Mouse (Mus musculus): ENCODE results near the gene Kdm2b. TPM values are rescaled to one million over a fixed set of nuclear protein-coding genes. Genes with fewer than 3 reads are reported as not detected.

Gene Kdm2b
- total and polyA plus RNA-seq, 3 experiments, result 29.2 to 48.9 TPM; not detected in 1

DNA sequence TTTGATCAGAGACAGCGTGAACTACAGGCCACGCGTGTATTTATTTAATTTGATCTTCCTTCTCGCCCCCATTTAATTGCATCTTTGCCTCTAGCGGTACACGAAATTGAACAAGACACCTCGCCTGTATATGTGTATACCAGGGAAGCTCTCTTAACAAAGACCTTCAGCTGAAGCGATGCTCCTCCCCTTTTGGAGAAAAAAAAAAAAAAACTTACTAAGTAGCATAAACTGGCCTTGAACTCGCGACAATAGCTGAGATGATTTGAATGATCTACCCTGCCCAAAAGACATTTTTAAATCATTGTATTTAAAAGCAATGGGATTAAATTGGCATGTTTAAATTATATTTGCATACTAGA lies 168.1 kb downstream of the Kdm2b start (continued):
- no peak for TF ChIP-seq RCOR1 (IDR thresholded peaks at IDR 0.05; ENCODE audit: low read depth, low read length)
- TF ChIP-seq GATA1 (IDR thresholded peaks at IDR 0.05; ENCODE audit: low read depth, low read length), result no peak
- TF ChIP-seq CHD2 (IDR thresholded peaks at IDR 0.05; ENCODE audit: low read length), result no peak
- TF ChIP-seq SIN3A (IDR thresholded peaks at IDR 0.05; ENCODE audit: low read length), result peak; percentile 44; the same call in 1 of the 2 replicates
- TF ChIP-seq TBP (IDR thresholded peaks at IDR 0.05; ENCODE audit: low read depth, low read length), result no peak
- no peak for TF ChIP-seq MXI1 (IDR thresholded peaks at IDR 0.05; ENCODE audit: low read depth, low read length)
- TF ChIP-seq HCFC1 (IDR thresholded peaks at IDR 0.05; ENCODE audit: low read depth, low read length), result no peak
- TF ChIP-seq POLR2AphosphoS5 (IDR thresholded peaks at IDR 0.05; ENCODE audit: borderline replicate concordance, low read depth, low read length), result peak; percentile 11; the same call in 1 of the 2 replicates
- no peak for TF ChIP-seq MAX (IDR thresholded peaks at IDR 0.05; ENCODE audit: low read length)
- TF ChIP-seq MYC (IDR thresholded peaks at IDR 0.05; ENCODE audit: low read depth, low read length), result peak; percentile 38
- TF ChIP-seq SMC3 (IDR thresholded peaks at IDR 0.05; ENCODE audit: low read depth, low read length), result no peak
- TF ChIP-seq NELFE (IDR thresholded peaks at IDR 0.05; ENCODE audit: low read depth, low read length), result no peak
- TF ChIP-seq GABPA (IDR thresholded peaks at IDR 0.05; ENCODE audit: low read depth, low read length), result no peak
- TF ChIP-seq ETS1 (IDR thresholded peaks at IDR 0.05; ENCODE audit: low read depth, low read length), result no peak
- no peak for TF ChIP-seq MEF2A (IDR thresholded peaks at IDR 0.05; ENCODE audit: extremely low read depth, insufficient replicate concordance, low read depth, low read length, poor library complexity, severe bottlenecking)
- no peak for TF ChIP-seq UBTF (IDR thresholded peaks at IDR 0.05; ENCODE audit: borderline replicate concordance, insufficient read depth, low read depth, low read length)
- TF ChIP-seq ZNF384 (IDR thresholded peaks at IDR 0.05; ENCODE audit: low read depth, low read length), result peak; percentile 97
- no peak for TF ChIP-seq ELF1 (IDR thresholded peaks at IDR 0.05; ENCODE audit: low read depth, low read length)
- TF ChIP-seq CTCF (IDR thresholded peaks at IDR 0.05 in 2 of 3, conservative IDR thresholded peaks at IDR 0.05 in 1 of 3; ENCODE audit: control insufficient read depth in 1 of 3, insufficient read depth in 1 of 3, low read depth in 2 of 3, low read length in 3 of 3, poor library complexity in 1 of 3, severe bottlenecking in 1 of 3), result no peak
- TF ChIP-seq NRF1 (IDR thresholded peaks at IDR 0.05; ENCODE audit: insufficient read depth, low read depth, low read length, poor library complexity, severe bottlenecking), result no peak
- no peak for TF ChIP-seq MAZ (IDR thresholded peaks at IDR 0.05; ENCODE audit: low read depth, low read length)

DNA sequence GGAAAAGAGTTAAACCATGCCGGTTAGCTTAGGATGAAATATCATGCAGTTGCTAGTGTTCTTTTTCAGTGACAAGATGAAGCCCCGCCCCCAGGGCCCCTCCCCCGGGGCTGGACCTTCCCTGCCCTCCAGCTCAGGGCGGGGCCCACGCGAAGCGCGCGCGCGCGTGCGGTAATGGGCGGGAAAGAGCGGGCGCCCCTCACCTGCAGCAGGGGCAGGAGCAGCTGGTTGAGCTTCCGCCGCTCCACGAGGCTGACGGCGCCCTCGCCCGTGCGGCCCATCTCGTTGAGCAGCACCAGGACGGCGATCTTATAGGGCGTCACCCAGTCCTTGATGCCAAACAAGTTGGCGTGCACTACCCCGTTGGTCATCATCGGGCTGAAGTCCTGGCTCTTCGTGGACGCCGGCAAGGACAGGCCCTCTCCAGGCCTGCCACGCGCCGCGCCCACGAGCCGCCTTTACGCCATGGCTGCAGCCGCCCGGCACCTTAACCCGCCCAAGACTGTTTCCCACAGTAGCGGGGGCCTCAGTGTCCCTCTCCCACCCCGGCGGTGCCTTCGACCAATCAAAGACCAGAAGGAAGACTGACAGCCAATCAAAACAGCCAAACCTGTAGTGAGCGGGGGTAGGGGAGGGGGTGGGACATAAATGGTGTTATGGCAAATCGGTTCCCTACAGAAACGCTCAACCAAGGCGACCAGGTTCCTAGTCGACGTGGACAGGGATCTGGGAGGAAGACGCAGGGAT lies 168.7 kb downstream of the Kdm2b start, which contains the start of gene Anapc5:
TSS of gene Anapc5 (minus strand) at position 563 of the 747 bp plus-strand sequence.
- Histone ChIP-seq H3K27ac (ENCODE audit: control insufficient read depth, low read depth, low read length) (peak within 1 kb of the TSS; percentile 90), H3K4me1 (ENCODE audit: control insufficient read depth in 1 of 2, insufficient read depth in 2 of 2, low read length in 2 of 2) (peaks cover 12 to 17% of the 10 kb centered on the region in 2 experiments), H3K27me3 (ENCODE audit: control insufficient read depth in 1 of 2, insufficient read depth in 2 of 2, low read length in 2 of 2) (no peaks in the 10 kb centered on the region), H3K79me2 (ENCODE audit: control insufficient read depth, insufficient read depth, low read length, poor library complexity) (peaks cover 8% of the 10 kb centered on the region), H3K36me3 (ENCODE audit: control insufficient read depth in 1 of 2, insufficient read depth in 2 of 2, low read length in 2 of 2) (peaks cover 11 to 17% of the 10 kb centered on the region in 2 experiments), H3K4me3 (ENCODE audit: control insufficient read depth in 1 of 2, insufficient read depth in 1 of 2, low read depth in 2 of 2, low read length in 2 of 2) (peak within 1 kb of the TSS; percentile 64 to 71), H3K9me3 (replicated peaks; ENCODE audit: insufficient read depth, low read length) (no peaks in the 10 kb centered on the region), H3K9ac (ENCODE audit: control insufficient read depth, low read depth, low read length, poor library complexity, severe bottlenecking) (peak within 1 kb of the TSS; percentile 94)
- DNase-seq (ENCODE audit: low read depth, low spot score), result peak; percentile 99
- TF ChIP-seq MAX (IDR thresholded peaks at IDR 0.05; ENCODE audit: low read length) (peak; percentile 82), POLR2A (IDR thresholded peaks at IDR 0.05; ENCODE audit: control insufficient read depth in 1 of 2, insufficient read depth in 1 of 2, low read depth in 1 of 2, low read length in 2 of 2, poor library complexity in 1 of 2) (peak; percentile 92 to 94), CHD1 (IDR thresholded peaks at IDR 0.05; ENCODE audit: low read depth, low read length) (no peak), MAFK (IDR thresholded peaks at IDR 0.05; ENCODE audit: borderline replicate concordance, low read depth, low read length) (no peak), JUND (IDR thresholded peaks at IDR 0.05; ENCODE audit: low read depth, low read length) (no peak), KAT2A (conservative IDR thresholded peaks at IDR 0.05; ENCODE audit: low read depth, low read length) (peak; percentile 63), HCFC1 (IDR thresholded peaks at IDR 0.05; ENCODE audit: low read depth, low read length) (peak; percentile 90), TCF12 (IDR thresholded peaks at IDR 0.05; ENCODE audit: low read depth, low read length) (peak; percentile 78), MYB (IDR thresholded peaks at IDR 0.05; ENCODE audit: low read depth, low read length) (no peak), SMC3 (IDR thresholded peaks at IDR 0.05; ENCODE audit: low read depth, low read length) (no peak), MAZ (IDR thresholded peaks at IDR 0.05; ENCODE audit: low read depth, low read length) (peak; percentile 95), TBP (IDR thresholded peaks at IDR 0.05; ENCODE audit: low read depth, low read length) (peak; percentile 93), ETS1 (IDR thresholded peaks at IDR 0.05; ENCODE audit: low read depth, low read length) (peak; percentile 41; the same call in 1 of the 2 replicates), GABPA (IDR thresholded peaks at IDR 0.05; ENCODE audit: low read depth, low read length) (no peak), EP300 (IDR thresholded peaks at IDR 0.05; ENCODE audit: low read depth in 1 of 2, low read length in 2 of 2) (no peak), BHLHE40 (IDR thresholded peaks at IDR 0.05; ENCODE audit: borderline replicate concordance, low read depth, low read length) (0 out of 2 replicates have a peak, but pooled peaks have one; percentile 40), USF1 (IDR thresholded peaks at IDR 0.05; ENCODE audit: low read depth, low read length) (0 out of 2 replicates have a peak, but pooled peaks have one; percentile 40), SIN3A (IDR thresholded peaks at IDR 0.05; ENCODE audit: low read length) (peak; percentile 97), MYC (IDR thresholded peaks at IDR 0.05; ENCODE audit: low read depth, low read length) (peak; percentile 88), MXI1 (IDR thresholded peaks at IDR 0.05; ENCODE audit: low read depth, low read length) (peak; percentile 71), RAD21 (IDR thresholded peaks at IDR 0.05; ENCODE audit: low read depth, low read length) (no peak), CHD2 (IDR thresholded peaks at IDR 0.05; ENCODE audit: low read length) (peak; percentile 81)

Data from MEL (cell line).